Comparison of ENCODE assay signal across 10 mouse cellular contexts in the genomic region with DNA sequence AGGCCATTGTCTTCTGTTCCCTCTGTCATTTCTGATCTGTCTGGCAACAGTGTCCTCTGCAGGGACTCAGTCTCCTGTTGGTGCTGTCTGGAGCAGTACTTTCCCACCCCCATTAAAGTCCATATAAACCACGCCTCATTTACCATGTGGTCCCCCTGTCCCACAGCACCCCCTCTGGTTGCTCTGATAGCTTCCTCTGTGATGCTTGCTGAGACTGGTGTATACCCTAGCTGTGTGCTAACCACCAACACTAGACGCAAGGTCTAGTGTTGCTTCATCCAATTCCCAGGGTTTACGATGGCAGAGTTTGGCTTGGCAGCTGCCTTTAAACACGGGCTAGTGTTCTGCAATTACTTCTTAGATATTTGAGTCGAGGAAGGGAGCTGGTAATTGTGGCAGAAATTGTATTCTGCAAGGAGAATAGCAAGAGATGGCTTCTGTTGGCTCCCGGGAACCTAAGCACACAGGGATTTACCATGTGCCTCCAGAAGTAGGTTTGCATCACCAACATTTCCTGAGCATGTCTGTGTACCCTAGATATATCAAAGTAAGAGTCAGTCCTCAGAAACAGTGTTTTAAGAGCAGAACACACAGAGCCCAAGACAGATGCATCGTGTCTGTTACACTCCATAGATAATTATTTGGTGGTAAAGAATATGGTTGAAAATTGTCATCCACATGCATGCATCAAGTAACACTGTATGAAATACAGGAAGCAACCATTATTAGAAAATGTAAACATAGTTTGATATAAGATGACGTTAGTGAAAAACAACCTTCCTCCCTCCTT.
DNase-seq lines count a peak whose midpoint lies in the region.
"Had no signal": no experiment of that assay in that cellular context is flagged by ENCODE, and none has a peak within 500 bp of the region (broad histone marks: within the 10 kb centered on the region; RNA-seq: fewer than 3 reads in every experiment).

No protein-coding gene starts in this region.

- peak; percentile 9 for DNase-seq in adrenal gland, adult 2 months
- no peak for DNase-seq in adrenal gland, adult (ENCODE audit: inconsistent age in 2 of 2, low spot score in 1 of 2)
- peak; percentile 26 for DNase-seq in kidney, postnatal 10 days
- DNase-seq in kidney, adult 11 months, result no peak
- DNase-seq in R1 (ENCODE audit: low read depth, low spot score), result peak; percentile 29
- peak; percentile 33 for DNase-seq in lung, postnatal 36 days
- DNase-seq in urinary bladder, adult 2 months (ENCODE audit: low spot score), result no peak
- no peak for DNase-seq in right cerebral cortex, postnatal 25 days
- DNase-seq: cerebellum, adult 8-10 months; right cerebral cortex, postnatal 4 days had no signal

Comparison
In these comparisons a context has a peak if more than half of its experiments do, and no peak if none do; other contexts are left out.
1. DNase-seq: peak in adrenal gland, adult 2 months (single experiment), kidney, postnatal 10 days (single experiment), R1 (single experiment) and lung, postnatal 36 days (single experiment); none in adrenal gland, adult (0 of 2), kidney, adult 11 months (single experiment), urinary bladder, adult 2 months (single experiment) and right cerebral cortex, postnatal 25 days (single experiment).